Mouse (Mus musculus) spleen, adult 18-20 months (tissue): ENCODE measurements around the gene Rasgrf1.

Source experiments
- DNase-seq, 2 experiments: peaks; one replicate each; pipeline ENCODE4 v3.0.0; 2022; ENCODE audit warnings: mixed read lengths in 2 of 2

The Rasgrf1 gene

DNA sequence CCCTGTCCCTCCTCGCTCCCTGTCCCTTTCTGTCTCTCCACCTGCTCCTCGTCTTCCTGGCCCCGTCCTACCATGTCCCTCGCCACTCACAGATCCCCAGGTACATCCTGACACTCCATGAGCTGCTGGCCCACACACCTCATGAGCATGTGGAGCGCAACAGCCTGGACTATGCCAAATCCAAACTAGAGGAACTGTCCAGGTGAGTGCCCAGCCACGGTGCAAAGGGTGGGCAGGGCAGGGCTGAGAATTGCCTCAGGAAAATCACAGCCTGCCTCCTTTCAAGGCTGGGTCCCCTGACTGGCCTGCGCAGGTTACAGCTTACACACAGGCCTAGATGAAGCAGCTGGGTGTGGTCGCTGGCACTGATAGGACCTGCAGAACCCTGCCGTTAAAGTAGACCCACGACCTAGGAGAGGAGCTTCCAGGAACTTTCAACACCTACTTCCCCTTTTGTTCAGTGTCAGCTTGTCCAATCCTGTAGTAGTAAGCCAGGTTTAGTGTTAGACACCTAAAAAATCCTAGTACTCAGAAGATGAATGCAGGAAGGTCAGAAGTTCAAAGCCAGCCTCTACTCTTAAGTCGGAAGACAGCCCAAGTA is 61.3 kb downstream of the Rasgrf1 start:
- DNase-seq, result no peak

GRCm38 (mm10) chr9:89972321-89972720 is 62.6 kb downstream of the Rasgrf1 start:
- DNase-seq, result no peak

DNA sequence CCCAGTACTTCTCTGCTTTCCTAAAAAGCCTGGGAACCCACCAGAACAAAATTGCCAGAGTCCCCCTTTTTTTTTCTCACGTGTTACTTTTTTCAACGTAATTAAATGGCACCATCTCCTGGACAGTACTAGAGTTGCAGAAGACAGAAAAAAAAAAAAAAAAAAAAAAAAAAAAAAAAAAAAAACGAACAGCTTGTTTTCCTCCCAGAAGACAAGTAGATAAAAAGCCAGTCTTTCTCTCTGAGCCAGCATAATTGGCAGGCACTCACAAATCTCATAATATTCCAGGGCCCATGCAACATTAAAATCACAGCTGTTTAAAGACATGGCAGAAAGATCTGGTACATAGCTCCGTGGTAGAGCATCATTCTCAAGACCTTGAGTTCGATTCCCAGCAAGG is 64.1 kb downstream of the Rasgrf1 start:
- no peak for DNase-seq

DNA sequence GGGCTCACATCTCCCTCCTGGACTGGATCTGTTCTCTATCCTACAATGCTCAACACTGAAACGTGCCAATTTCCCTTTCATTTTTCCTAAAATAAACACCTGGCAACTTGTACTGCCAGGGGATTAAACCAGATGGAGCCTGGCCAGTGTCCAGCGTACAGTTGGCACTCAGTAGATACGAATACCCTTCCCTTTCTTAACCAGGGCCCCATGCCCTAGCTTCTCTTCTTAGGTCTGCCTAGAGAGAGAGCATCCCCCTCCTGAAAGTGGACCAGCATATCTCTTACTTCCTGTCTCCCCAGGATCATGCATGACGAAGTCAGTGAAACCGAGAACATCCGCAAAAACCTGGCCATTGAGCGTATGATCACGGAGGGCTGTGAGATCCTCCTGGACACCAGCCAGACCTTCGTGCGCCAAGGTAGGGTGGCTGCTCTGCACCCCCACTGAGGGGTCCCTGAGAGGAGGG is 64.8 kb downstream of the Rasgrf1 start:
- no peak for DNase-seq

GRCm38 (mm10) chr9:89976366-89976940 is 66.7 kb downstream of the Rasgrf1 start:
- DNase-seq, result no peak

DNA sequence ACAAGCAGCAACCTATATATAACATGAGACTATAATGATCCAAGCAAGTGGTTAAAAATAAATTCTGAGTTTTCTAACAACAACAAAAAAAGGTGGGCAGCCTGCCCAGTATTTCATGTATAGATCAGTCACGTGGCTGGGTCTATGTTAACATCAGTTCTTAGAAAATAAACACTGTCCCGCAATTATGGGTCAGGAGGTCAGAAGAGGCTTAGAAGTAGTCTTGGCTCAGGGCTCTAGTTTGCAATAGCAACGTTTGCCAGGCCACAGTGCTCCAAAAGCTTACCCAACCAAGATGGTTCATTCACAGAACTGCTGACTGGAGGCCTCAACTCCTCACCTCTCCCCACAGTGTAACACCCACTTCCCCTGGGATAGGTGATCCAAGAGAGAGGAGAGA is 69.5 kb downstream of the Rasgrf1 start:
- no peak for DNase-seq

DNA sequence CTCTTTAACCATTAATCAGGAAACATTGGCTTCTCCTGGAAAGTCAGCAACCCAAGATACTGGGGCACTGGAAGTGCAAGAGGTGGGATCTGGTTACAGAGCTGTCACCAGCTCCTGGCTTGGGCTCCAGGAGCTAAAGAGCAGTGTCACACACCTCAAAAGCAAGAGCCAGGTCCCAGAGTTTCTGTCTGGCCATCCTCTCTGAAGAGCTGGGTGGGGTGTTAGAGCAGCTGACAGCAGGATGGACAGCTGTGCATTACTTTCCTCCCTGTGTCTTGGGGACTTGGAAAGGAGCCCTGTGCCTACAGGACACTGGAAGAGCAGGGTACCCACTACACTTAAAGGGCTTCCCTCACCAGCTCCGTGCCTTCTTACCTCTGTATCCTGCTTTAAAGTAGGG is 72.5 kb downstream of the Rasgrf1 start:
- DNase-seq, result no peak

GRCm38 (mm10) chr9:89988053-89988452 is 78.3 kb downstream of the Rasgrf1 start:
- DNase-seq, result no peak

- no peak for DNase-seq
These were observed 79.3 kb downstream of the Rasgrf1 start for GRCm38 (mm10) chr9:89988811-89989528.

DNA sequence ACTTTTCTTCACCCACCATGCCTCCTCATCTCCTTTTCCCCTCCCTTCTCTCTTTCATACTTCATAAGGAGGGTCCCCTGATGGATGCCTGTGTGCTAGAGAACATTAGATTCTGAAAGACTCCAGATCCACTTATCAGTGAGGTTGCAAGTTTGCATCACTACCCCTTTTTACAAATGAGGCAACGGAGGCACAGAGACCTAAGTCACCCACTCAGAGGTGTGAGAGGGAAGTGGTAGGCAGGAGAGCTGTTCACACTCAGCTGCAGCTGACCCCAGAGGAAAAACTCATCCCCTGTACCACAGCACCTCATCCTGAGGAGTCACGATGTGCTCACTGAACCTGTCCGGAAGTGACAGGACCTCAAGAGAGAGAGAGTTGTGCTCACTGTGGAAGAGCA is 96.7 kb downstream of the Rasgrf1 start:
- DNase-seq, result no peak

DNA sequence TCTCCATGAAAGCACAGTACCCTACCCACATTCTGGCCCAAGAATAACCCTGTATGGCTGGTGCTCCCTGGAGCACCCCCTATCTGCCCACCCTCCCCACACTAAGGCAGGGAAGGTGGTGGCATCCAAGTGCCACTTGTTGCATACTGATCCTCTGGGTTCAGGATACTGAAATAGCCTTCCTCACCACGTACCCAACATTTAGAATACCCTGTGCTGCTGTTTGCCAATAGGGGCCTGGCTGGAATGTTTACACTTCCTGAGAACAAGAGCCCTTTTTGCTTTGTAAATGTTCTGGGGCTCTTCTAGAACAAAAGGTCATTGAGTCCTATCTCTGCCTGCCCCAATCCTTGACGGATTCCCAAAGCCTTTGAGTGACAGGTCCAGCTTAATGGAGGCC is 97.4 kb downstream of the Rasgrf1 start:
- DNase-seq, result no peak

DNA sequence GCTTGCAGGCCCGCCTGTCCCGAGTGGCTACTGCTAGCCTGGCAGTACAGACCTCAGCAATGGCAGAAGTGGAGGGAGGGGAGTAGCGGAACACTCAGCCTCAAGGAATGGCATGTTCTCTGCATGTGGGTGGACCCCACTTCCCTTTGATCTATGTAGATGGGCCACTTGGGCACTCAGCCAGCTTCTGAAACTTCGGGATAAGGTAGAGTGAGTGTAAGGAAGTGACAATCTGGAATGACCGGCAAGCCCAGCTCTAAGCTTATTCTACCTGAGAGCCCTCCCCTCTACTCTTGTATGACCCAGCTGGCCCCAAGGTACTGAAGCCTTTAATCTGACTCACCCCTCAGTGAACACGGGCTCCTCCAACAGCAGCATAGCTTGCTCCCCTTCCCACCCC is 98.4 kb downstream of the Rasgrf1 start:
- no peak for DNase-seq

GRCm38 (mm10) chr9:90011849-90012248 is 102.1 kb downstream of the Rasgrf1 start:
- no peak for DNase-seq

DNA sequence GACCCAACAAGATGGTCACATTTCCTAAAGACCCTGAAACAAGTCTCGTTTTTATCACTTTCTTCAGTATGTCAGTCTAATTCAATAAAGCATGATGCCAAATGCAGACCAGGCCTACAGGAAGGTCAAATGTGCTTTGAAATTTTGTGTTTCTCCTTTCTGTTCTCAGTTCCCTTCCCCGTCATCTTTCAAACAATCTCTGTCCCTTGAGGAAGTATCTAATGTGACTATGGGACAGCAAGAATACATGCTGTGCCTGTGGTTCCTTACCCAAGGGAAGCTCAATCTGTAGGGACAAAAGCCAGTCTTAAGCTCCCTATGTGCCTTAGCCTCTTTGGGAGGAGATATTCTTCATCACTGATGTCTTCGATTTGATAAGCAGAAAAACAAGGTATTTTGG is 104.9 kb downstream of the Rasgrf1 start:
- DNase-seq, result no peak

DNA sequence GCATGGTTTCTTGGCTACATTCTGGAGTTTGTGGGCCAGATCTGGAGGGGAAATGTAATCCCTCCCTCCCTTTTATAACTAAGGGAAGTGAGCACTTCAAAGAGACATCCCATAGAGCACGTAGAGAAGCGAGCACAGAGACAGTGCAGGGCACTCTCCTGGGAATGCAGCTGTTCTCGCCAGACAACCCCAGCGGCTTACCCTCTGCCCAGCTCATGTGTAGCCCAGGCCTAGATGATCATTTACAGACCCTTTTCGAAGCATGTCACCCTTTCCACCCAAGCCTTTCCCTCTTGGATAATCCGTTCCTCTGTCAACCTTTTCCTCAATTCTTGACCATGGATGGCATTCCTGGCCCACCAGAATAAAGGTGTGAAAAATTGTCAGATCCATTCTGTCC is 106.5 kb downstream of the Rasgrf1 start:
- DNase-seq, result no peak

DNA sequence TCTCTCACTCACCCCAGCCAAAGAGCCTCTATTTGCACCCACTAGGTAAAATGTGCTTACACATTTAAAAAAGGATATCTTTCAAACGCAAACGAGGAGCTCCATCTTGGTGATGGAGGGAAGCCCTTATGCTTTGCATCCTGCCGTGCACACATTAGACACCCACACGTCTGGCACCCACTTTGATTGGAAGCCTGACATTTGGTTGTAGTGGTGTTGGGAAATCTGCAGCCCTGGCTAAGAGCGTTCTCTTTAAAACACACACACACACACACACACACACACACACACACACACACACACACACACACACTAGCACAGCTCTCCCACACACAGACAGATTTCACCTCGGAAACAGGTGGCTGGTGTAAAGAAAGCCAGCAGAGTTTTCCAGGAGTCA is 111.2 kb downstream of the Rasgrf1 start:
- no peak for DNase-seq

GRCm38 (mm10) chr9:90021442-90021841 is 111.7 kb downstream of the Rasgrf1 start:
- no peak for DNase-seq

- DNase-seq, result no peak
These were observed 118.0 kb downstream of the Rasgrf1 start for GRCm38 (mm10) chr9:90027709-90028108.

- no peak for DNase-seq
These were observed 124.2 kb downstream of the Rasgrf1 start for GRCm38 (mm10) chr9:90033922-90034321.

DNA sequence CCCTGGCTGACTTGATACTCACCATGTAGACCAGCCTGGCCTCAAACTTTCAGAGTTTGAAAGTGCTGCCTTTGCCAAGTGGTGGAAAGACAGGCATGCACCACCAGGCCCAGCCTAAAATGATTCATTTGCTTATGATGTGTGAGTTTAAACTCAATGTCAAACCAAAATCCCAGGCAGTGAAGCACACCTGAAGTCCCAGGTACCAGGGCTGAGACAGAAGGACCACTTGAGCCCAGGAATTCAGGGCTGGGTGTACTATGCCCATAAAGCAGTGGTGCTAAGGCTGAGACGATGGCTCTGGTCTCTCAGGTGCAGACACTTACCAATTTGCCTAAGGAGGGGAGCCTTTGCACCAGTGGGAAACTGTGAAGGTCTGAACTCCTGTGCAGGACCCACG is 125.5 kb downstream of the Rasgrf1 start:
- DNase-seq, result no peak

DNA sequence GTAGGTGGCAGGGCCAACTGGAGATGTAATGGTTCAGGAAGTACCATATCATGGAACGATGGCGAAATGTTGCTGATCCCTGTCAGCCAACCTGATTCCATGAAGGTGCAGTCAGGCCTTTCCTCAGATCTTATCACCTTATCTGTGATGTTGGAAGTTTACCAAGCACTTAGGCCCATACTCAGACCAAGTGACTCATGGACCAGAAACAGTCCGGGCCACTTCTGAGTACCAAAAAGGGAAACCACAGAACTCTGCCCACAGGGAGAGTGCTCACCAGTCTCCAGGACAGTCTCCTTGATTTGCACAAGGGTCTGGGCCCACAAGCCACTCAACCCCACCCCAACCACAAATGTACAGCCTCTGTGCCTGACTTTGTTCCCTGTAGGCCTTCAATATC is 126.1 kb downstream of the Rasgrf1 start:
- DNase-seq, result no peak

DNA sequence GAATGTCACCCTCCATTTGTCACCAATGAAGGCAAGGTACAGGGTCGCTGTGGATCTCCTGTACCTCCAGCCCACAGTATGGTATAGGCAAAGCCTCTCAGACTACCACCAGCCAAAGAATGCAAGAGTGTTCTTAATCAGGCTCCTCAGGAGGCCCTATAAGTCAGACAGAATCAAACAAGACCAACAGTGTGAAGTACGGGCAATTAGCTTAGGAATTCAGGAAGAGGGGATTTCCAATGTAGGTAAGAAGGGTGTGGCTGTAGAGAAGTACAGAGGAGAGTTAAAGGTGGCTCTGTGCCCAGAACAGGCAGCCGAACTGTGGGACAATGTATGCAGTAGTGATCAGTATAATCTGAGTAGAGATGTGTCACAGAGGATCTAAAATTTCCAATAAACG is 126.6 kb downstream of the Rasgrf1 start:
- DNase-seq, result no peak

- DNase-seq, result no peak
These were observed 128.8 kb downstream of the Rasgrf1 start for GRCm38 (mm10) chr9:90038535-90038934.

DNA sequence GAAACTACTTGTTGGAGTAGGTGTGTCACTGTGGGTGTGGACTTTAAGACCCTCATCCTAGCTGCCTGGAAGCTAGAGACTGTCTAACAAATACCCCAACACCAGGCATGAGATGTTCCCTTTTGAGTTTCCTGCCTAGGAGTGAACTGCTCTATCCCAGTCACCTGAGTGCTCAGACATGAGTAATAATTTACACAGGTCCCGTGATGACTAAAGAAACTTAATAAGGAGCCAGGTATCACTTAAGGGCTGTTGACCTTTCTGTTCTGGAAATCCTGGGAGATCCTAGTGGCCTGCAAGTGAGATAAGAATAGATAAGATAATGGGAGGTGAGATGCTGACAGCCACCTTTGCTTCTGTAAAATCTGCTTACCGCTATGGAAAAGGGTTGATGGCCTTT is 131.2 kb downstream of the Rasgrf1 start:
- no peak for DNase-seq
